In the genomic region with DNA sequence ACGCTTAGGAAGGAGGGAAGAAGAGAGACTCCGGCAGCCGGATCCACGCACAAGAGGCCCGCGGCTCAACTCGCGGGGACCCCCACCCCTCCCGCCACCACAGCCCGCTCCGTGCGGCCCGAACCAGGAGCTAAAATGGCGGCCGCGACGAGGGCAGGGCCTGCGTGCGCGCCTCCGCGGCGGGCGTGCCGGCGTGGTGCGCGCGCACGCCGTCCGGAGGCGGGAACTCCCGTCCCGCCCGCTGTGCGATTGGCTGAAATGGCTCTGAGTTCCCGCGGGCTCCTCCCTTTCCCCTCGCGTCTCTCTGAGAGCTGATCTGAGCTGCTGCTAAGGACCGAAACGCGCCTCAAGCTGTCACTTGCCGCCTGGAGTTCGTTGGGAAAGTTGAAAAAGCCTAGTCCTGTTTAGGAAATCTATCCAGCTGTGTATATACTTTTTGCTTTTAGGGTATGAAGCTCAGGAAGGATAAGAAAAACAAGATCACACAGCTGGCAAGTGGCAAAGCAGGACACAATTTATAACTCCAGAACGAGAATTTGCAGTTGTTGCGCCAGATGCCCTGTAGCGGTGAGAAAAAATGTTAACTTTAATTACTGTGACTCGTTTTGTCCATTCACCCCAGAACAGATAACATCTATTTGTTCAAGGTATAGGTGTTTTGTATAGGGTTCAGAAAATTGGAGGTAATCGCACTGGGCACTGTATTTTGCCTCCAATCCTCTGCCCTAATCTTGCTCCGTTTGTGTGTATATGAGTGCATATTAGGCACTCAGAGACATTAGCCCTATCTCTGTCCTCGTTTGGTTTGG, we compare ENCODE assay signal across 1 mouse cellular context.
A peak's percentile ranks its signal among the peaks of the same experiment; 100 is the strongest.
TF ChIP-seq lines count a peak whose summit lies in the region.

A gene (minus strand): TSS at position 144 of the 809 bp plus-strand sequence.

TF ChIP-seq in CH12.LX, 34 proteins besides CTCF, POLR2A, EP300 and RAD21 (continued from another document):
- TF ChIP-seq TCF12 (IDR thresholded peaks at IDR 0.05; ENCODE audit: low read depth, low read length) (peak; percentile 77; the same call in 1 of the 2 replicates), ELF1 (IDR thresholded peaks at IDR 0.05; ENCODE audit: low read depth, low read length) (0 out of 2 replicates have a peak, but pooled peaks have one; percentile 19), MAX (IDR thresholded peaks at IDR 0.05; ENCODE audit: low read length) (0 out of 2 replicates have a peak, but pooled peaks have one; percentile 25), GABPA (IDR thresholded peaks at IDR 0.05; ENCODE audit: insufficient replicate concordance, low read depth, low read length) (no peak), PAX5 (IDR thresholded peaks at IDR 0.05; ENCODE audit: low read length) (no peak), E2F4 (IDR thresholded peaks at IDR 0.05; ENCODE audit: insufficient replicate concordance, low read depth, low read length) (0 out of 2 replicates have a peak, but pooled peaks have one; percentile 71), IRF4 (IDR thresholded peaks at IDR 0.05; ENCODE audit: low read depth, low read length) (no peak), TBP (conservative IDR thresholded peaks at IDR 0.05; ENCODE audit: low read depth, low read length) (no peak; the same call in 1 of the 2 replicates), ZC3H11A (IDR thresholded peaks at IDR 0.05; ENCODE audit: low read depth, low read length) (no peak), USF1 (IDR thresholded peaks at IDR 0.05; ENCODE audit: low read depth, low read length) (no peak), CHD2 (IDR thresholded peaks at IDR 0.05; ENCODE audit: low read length) (no peak), BHLHE40 (IDR thresholded peaks at IDR 0.05; ENCODE audit: low read depth, low read length) (no peak), JUN (IDR thresholded peaks at IDR 0.05; ENCODE audit: insufficient read depth, low read depth, low read length) (no peak), SMC3 (IDR thresholded peaks at IDR 0.05; ENCODE audit: low read depth, low read length) (no peak), JUND (conservative IDR thresholded peaks at IDR 0.05; ENCODE audit: low read depth, low read length) (no peak), MEF2A (IDR thresholded peaks at IDR 0.05; ENCODE audit: borderline replicate concordance, low read depth, low read length) (no peak), NRF1 (IDR thresholded peaks at IDR 0.05; ENCODE audit: low read depth, low read length) (peak; percentile 71)
